Mouse (Mus musculus): Measurements from ENCODE around the gene Runx1. TPM values are rescaled to one million over a fixed set of nuclear protein-coding genes. Genes with fewer than 3 reads are reported as not detected.

The Runx1 gene
- polyA plus RNA-seq (2015; fragmentation: Nextera tagmentation; extraction: Ambion mirVana): 0.52 and 1.1 TPM in 2 replicates

DNA sequence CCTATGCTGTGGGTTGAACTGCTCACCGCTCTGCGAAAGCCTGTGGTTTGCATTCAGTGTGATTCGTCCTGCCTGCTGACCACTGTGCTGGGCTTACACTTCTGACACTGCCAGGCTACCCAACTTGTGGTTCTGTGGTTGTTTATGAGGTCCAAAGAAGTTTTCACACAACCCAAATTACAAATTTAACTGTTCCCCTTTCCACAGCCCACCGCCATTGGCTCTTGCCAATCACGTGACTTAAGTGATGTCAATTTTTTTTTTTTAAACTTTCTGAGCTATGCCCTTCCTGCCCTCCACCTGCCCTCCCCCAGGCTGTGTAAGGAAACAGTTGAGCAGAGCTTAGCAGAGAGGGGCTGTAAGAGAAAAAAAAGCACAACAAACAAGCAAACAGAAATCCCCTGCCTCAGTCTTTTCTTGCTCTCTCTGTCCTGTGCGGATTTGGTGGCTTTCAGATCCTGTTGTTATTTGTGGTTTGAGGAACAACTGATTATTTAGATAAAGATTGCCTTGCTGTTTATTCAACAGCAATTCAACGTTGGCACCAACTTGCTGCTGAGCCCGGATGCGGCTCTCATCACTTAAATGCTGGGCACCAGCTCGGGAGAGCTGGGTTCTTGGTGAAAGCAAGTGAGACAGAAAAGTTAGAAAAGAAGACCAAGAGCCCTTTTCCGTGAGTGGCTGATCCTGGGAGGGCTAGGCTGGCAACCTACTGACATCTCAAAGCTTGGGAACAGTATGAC, at the start of gene Runx1:
Gene Runx1 (minus strand): TSS at position 242 of the 743 bp plus-strand sequence.
- Histone ChIP-seq H3K4me2 (replicated peaks) (no peak within 1 kb of the TSS), H3K36me3 (no peaks in the 10 kb centered on the region), H3K9ac (replicated peaks) (no peak within 1 kb of the TSS), H3K4me1 (replicated peaks) (peaks cover 27% of the 10 kb centered on the region), H3K4me3 (replicated peaks) (no peak within 1 kb of the TSS), H3K9me3 (no peaks in the 10 kb centered on the region), H3K27ac (no peak within 1 kb of the TSS), H3K27me3 (no peaks in the 10 kb centered on the region)
- no peak for ATAC-seq
- WGBS: 91% methylated on average over 11 of the region's 11 CpGs

DNA sequence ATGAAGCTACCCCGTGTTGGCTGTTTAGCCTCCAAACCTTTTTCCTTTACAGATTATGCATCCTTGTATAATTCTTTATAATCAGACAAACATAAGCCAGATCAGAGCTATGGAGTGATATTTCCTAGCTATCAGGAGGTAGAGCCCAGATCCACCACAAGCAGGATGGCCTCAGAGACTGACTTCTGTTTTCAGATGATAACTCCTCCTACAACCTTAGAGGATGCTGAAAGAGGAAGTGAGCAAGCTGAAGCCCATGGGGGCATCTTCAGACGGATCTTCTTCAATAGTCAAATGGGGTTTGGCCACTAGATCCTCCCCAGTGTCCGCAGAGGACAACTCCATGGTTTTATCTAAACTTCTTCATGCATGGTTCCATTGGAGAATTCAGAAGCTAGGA, 48.1 kb upstream of the Runx1 start:
- no peak for ATAC-seq
- Histone ChIP-seq H3K4me3 (replicated peaks) (no peak overlapping the region), H3K4me1 (replicated peaks) (no peaks in the 10 kb centered on the region), H3K4me2 (replicated peaks) (no peak overlapping the region), H3K9ac (replicated peaks) (no peak overlapping the region), H3K9me3 (no peaks in the 10 kb centered on the region), H3K27me3 (no peaks in the 10 kb centered on the region), H3K27ac (no peak overlapping the region), H3K36me3 (no peaks in the 10 kb centered on the region)
- whole genome bisulfite sequencing: 83% methylated on average over 3 of the region's 3 CpGs

DNA sequence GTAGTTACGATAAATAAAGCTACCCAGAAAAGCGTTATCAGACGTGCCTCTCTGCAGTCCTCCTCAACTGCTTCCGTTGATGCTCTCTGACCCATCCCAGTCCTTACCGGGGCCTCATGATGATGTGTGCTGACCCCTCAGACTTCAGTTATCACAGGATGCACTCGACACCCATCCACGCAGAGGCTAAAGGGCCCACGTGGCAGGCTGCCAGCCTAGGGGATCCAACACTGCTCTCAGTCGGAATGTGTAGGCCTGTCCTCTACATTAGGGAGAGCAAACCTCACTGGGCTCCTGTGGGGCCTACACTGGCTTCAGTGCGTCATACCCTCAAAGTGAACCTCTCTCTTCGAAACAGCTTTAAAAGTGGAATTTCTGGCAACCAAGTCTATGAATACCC, 45.8 kb upstream of the Runx1 start:
- no peak overlapping the region for H3K27ac ChIP-seq
- no peak overlapping the region for H3K4me2 ChIP-seq (replicated peaks)
- H3K9ac ChIP-seq (replicated peaks): no peak overlapping the region
- no peak for ATAC-seq
- 93% methylated on average over 11 of the region's 11 CpGs for WGBS
- H3K4me1 ChIP-seq (replicated peaks): no peaks in the 10 kb centered on the region
- no peak overlapping the region for H3K4me3 ChIP-seq (replicated peaks)
- H3K27me3 ChIP-seq: no peaks in the 10 kb centered on the region
- H3K9me3 ChIP-seq: no peaks in the 10 kb centered on the region
- no peaks in the 10 kb centered on the region for H3K36me3 ChIP-seq

DNA sequence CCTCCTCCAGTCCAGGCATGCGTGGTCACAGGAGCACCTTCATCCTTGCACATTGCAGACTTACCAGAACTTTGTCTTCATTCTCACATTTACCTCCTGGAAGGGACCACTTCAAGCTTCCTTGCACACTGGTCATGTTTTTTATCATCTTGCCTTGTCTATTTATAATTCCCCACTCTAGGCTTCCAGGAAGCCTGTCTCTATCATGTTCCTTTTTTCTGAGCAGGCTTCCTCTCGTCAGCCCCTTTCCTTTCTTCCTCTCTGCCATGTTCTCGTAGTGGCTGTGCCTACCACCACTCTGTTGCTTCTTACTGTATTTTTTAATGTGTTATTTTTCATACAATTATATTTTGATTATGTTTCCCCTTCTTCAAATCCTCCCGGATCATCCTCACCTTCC, 42.6 kb upstream of the Runx1 start:
- H3K4me3 ChIP-seq (replicated peaks): no peak overlapping the region
- H3K36me3 ChIP-seq: no peaks in the 10 kb centered on the region
- no peaks in the 10 kb centered on the region for H3K4me1 ChIP-seq (replicated peaks)
- 90% methylated on average over 4 of the region's 4 CpGs for WGBS
- H3K4me2 ChIP-seq (replicated peaks): no peak overlapping the region
- no peak overlapping the region for H3K27ac ChIP-seq
- no peak overlapping the region for H3K9ac ChIP-seq (replicated peaks)
- H3K27me3 ChIP-seq: no peaks in the 10 kb centered on the region
- H3K9me3 ChIP-seq: no peaks in the 10 kb centered on the region
- no peak for ATAC-seq

DNA sequence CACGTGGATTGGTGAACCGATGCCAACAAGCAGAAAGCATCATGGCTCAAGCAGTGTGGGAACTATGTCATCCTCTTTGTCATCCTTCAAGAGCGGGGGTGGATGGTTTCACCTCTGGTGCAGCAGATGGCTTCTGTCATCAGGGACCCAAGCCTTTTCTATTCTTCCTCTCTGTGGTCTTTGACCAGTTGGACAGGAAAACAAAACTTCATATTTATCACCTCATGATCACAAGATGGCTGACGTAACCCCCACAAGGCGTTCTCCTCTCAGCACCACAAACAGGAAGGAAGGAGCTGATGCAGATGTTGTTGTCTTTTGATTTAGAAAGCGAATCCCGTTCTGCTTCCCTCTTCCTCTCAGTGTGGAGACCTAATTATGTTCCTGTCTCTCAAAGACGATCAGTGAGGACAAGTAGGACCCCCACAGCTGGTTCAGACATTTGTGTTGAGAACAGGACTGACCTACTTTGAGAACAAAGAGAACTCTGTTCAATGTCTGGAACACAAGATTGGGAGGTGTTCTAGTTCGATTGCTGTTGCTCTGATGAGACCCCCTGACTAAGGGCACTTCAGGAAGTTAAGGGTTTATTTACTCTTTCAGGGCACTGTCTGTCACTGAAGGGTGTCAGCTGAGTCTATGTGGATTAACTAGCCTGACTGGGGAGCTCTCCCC, 41.4 kb upstream of the Runx1 start:
- Histone ChIP-seq H3K4me1 (replicated peaks) (no peaks in the 10 kb centered on the region), H3K4me2 (replicated peaks) (no peak overlapping the region), H3K27me3 (no peaks in the 10 kb centered on the region), H3K4me3 (replicated peaks) (no peak overlapping the region), H3K9ac (replicated peaks) (no peak overlapping the region), H3K27ac (no peak overlapping the region), H3K9me3 (no peaks in the 10 kb centered on the region), H3K36me3 (no peaks in the 10 kb centered on the region)
- ATAC-seq: no peak
- 85% methylated on average over 9 of the region's 9 CpGs for WGBS

DNA sequence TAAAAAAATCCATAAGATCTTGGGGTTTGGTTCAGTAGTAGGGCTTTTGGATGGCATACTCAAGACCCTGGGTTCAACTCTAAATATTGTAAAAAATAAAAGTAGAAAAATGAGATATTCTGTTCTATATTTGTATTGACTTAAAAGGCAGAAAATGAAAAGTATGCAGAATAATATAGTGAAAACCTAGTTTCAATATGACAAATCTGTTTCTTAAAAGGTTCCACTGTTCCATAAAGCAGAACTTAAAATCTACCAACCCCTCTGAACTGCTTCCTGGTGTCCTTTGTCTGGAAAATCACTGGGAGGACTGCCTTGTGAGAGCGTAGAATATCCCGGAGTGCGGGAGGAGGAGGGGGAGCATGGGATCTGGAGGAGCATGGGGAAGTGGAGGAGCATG, 39.4 kb upstream of the Runx1 start:
- Histone ChIP-seq H3K27ac (no peak overlapping the region), H3K27me3 (no peaks in the 10 kb centered on the region), H3K36me3 (no peaks in the 10 kb centered on the region), H3K4me1 (replicated peaks) (no peaks in the 10 kb centered on the region), H3K9ac (replicated peaks) (no peak overlapping the region), H3K4me3 (replicated peaks) (no peak overlapping the region), H3K9me3 (no peaks in the 10 kb centered on the region), H3K4me2 (replicated peaks) (no peak overlapping the region)
- no peak for ATAC-seq
- WGBS: 90% methylated on average over 3 of the region's 3 CpGs

DNA sequence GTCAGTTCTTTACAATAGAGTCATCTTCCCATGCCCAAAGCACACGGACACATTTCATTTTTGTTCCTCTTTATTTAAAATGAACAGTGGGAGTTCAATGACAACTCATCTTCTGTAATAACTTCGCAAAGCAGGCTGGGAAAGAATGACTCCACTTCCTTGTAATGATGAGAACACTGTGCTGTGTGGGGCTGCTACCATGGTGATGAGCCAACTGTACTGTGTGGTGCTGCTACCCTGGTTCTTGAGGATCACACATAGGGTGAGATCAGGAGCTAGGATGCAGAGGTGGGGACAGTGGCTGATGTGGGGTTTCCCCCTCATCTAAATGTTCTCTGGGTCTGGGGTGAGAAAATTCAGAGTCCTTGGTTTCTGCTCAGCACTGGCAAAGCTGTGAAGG, 38.2 kb upstream of the Runx1 start:
- H3K4me3 ChIP-seq (replicated peaks): no peak overlapping the region
- WGBS: 83% methylated on average over 2 of the region's 2 CpGs
- no peaks in the 10 kb centered on the region for H3K9me3 ChIP-seq
- H3K4me2 ChIP-seq (replicated peaks): no peak overlapping the region
- H3K9ac ChIP-seq (replicated peaks): no peak overlapping the region
- H3K4me1 ChIP-seq (replicated peaks): no peaks in the 10 kb centered on the region
- no peak for ATAC-seq
- no peaks in the 10 kb centered on the region for H3K36me3 ChIP-seq
- no peak overlapping the region for H3K27ac ChIP-seq
- H3K27me3 ChIP-seq: no peaks in the 10 kb centered on the region

DNA sequence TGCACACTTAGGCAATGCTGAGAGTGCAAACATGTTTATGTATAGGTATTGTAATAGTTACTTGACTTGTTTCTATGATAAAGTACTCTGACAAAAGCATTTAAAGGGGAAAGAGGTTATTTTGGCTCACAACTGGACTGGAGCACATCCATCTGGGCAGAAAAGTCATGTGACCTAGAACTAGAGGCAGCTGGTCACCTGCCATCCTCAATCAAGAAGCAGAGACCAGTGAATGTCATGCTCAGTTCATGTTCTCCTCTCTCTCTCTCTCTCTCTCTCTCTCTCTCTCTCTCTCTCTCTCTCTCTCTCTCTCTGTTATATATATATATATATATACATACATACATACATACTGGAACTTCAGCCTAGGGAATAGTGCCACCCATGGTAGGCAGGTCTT, 37.2 kb upstream of the Runx1 start:
- no peak overlapping the region for H3K4me2 ChIP-seq (replicated peaks)
- no peaks in the 10 kb centered on the region for H3K36me3 ChIP-seq
- H3K27ac ChIP-seq: no peak overlapping the region
- no peaks in the 10 kb centered on the region for H3K9me3 ChIP-seq
- H3K9ac ChIP-seq (replicated peaks): no peak overlapping the region
- no peaks in the 10 kb centered on the region for H3K4me1 ChIP-seq (replicated peaks)
- no peak for ATAC-seq
- H3K4me3 ChIP-seq (replicated peaks): no peak overlapping the region
- no peaks in the 10 kb centered on the region for H3K27me3 ChIP-seq

DNA sequence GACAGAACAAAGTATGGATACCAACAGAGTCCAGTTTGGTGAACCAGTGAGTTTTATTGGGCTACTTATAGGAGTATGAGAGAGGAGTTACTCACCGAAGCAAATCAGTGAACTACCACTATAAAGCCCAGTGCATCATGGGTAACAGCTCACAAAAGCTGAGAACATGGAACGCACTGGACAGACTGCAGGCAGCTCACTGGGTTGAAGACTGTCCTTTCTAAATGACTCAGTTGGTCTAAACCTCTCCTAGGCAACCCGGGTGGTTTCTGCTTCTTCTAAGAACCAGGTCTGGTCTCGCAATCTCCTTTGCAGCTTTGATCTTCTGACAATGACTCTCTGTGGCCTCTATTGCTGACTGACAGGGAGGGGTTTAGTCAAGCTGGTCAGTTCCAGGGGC, 36.5 kb upstream of the Runx1 start:
- ATAC-seq: no peak
- Histone ChIP-seq H3K4me1 (replicated peaks) (no peaks in the 10 kb centered on the region), H3K9ac (replicated peaks) (no peak overlapping the region), H3K27me3 (no peaks in the 10 kb centered on the region), H3K4me3 (replicated peaks) (no peak overlapping the region), H3K9me3 (no peaks in the 10 kb centered on the region), H3K27ac (no peak overlapping the region), H3K36me3 (no peaks in the 10 kb centered on the region), H3K4me2 (replicated peaks) (no peak overlapping the region)
- WGBS: 68% methylated on average over 4 of the region's 4 CpGs

DNA sequence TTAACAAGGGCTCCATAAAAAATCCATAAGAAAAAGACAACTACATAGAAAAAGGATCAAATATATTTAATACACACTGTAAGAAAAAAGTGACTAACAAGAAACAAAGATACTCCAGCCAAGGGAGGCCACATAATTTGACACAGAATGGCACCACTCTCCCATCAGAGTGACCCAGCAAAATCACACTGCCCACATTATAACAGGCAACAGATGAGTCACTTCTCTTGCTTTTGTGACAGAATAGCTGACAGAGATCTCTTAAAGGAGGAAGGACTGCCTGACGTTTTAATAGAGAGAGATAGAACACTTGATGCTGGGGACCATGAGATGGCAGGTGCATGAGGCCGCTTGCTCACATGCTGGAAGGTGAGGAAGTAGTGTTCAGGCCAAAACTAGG, 35.6 kb upstream of the Runx1 start:
- no peak overlapping the region for H3K4me3 ChIP-seq (replicated peaks)
- no peak overlapping the region for H3K9ac ChIP-seq (replicated peaks)
- H3K4me2 ChIP-seq (replicated peaks): no peak overlapping the region
- H3K4me1 ChIP-seq (replicated peaks): no peaks in the 10 kb centered on the region
- no peaks in the 10 kb centered on the region for H3K9me3 ChIP-seq
- ATAC-seq: no peak
- 81% methylated on average over 2 of the region's 2 CpGs for WGBS
- H3K27ac ChIP-seq: no peak overlapping the region
- H3K27me3 ChIP-seq: no peaks in the 10 kb centered on the region
- no peaks in the 10 kb centered on the region for H3K36me3 ChIP-seq

DNA sequence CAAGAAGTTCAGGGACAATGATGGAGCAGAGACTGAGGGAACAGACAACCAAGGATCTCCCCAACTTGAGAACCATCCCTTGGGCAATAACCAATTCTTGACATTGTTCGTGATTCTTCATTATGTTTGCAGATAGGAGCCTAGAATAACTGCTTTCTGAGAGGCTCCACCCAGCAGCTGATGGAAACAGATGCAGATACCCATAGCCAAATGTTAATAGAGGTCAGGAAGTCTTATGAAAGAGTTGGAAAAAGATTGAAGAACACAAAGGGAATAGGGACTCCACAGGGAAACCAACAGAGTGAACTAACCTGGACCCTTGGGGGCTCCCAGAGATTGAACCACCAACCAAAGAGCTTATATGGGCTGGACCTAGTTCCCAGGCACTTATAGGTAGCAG, 34.7 kb upstream of the Runx1 start:
- Histone ChIP-seq H3K4me3 (replicated peaks) (no peak overlapping the region), H3K27me3 (no peaks in the 10 kb centered on the region), H3K9ac (replicated peaks) (no peak overlapping the region), H3K36me3 (no peaks in the 10 kb centered on the region), H3K27ac (no peak overlapping the region), H3K9me3 (no peaks in the 10 kb centered on the region), H3K4me1 (replicated peaks) (no peaks in the 10 kb centered on the region), H3K4me2 (replicated peaks) (no peak overlapping the region)
- ATAC-seq: no peak
- 74% methylated on average over 1 of the region's 1 CpGs for WGBS

DNA sequence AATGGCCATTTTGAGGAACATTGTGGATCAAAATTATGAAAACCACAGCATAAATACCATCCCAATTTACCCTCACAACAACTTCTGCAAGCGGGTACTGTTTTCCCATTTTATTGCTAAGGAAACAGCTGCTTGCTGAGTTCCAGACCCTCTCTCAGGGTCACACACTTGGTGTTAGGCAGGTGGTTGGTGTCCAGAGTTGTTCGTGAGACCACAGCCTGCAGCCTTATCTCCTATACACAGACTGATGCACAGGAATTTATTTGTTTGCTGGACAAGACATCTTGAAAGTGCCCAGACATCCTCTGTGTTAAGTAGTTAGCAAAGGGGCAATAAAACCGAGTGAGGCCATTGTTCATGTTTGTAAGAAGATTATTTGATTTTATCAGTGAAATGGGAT, 30.8 kb upstream of the Runx1 start:
- Histone ChIP-seq H3K36me3 (no peaks in the 10 kb centered on the region), H3K27ac (no peak overlapping the region), H3K27me3 (no peaks in the 10 kb centered on the region), H3K9me3 (no peaks in the 10 kb centered on the region), H3K4me1 (replicated peaks) (no peaks in the 10 kb centered on the region), H3K9ac (replicated peaks) (no peak overlapping the region), H3K4me2 (replicated peaks) (no peak overlapping the region), H3K4me3 (replicated peaks) (no peak overlapping the region)
- WGBS: 86% methylated on average over 3 of the region's 3 CpGs
- ATAC-seq: no peak

DNA sequence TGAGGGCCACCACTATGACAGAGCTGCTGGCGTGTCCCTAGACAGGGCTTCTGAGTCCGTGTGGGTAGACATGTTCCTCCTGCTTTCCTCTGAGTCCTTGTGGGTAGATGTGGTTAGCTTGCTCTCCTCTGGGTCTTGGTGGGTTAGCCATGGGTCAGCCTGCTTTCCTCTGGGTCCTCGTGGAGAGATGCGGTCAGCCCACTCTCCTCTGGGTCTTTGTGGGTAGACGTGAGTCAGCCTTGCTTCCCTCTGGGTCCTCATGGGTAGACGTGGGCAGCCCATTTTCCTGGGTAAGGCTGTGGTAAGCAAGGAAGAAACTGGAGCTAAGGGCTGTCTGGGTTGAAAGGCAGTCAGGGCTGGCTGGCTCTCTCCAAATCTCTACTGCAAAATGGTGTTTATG, 26.3 kb upstream of the Runx1 start:
- Histone ChIP-seq H3K27ac (no peak overlapping the region), H3K4me2 (replicated peaks) (no peak overlapping the region), H3K9ac (replicated peaks) (no peak overlapping the region), H3K36me3 (no peaks in the 10 kb centered on the region), H3K27me3 (no peaks in the 10 kb centered on the region), H3K9me3 (no peaks in the 10 kb centered on the region), H3K4me3 (replicated peaks) (no peak overlapping the region), H3K4me1 (replicated peaks) (no peaks in the 10 kb centered on the region)
- ATAC-seq: no peak
- WGBS: 90% methylated on average over 6 of the region's 6 CpGs
